Comparison of ENCODE assay signal across 7 mouse cellular contexts in genomic region chr19:47910117-47910618, GRCm38 (mm10). TPM values are rescaled to one million over a fixed set of nuclear protein-coding genes. Genes with fewer than 3 reads are reported as not detected.
DNase-seq lines count a peak whose midpoint lies in the region; ATAC-seq and TF ChIP-seq lines count a peak whose summit lies in the region.

No protein-coding gene starts in this region.

- peaks cover 58% of the 10 kb centered on the region for H3K36me3 ChIP-seq in G1E (replicated peaks)
- H3K36me3 ChIP-seq in hindbrain, embryonic 13.5 days, result no peaks in the 10 kb centered on the region
- H3K36me3 ChIP-seq in midbrain, embryonic 11.5 days (ENCODE audit: control insufficient read depth, insufficient read depth, low read length), result no peaks in the 10 kb centered on the region

- H3K4me3 ChIP-seq in G1E (ENCODE audit: low read depth, low read length), result no peak overlapping the region
- H3K4me3 ChIP-seq in hindbrain, embryonic 13.5 days, result no peak overlapping the region
- 0 out of 2 replicates have a peak overlapping the region, but pooled peaks have one; percentile 17 for H3K4me3 ChIP-seq in midbrain, embryonic 11.5 days (ENCODE audit: low read depth, low read length)

- peaks cover 35% of the 10 kb centered on the region for H3K4me1 ChIP-seq in G1E (ENCODE audit: insufficient read depth, low read depth, low read length)
- peaks cover 32% of the 10 kb centered on the region for H3K4me1 ChIP-seq in hindbrain, embryonic 13.5 days (replicated peaks)
- H3K4me1 ChIP-seq in midbrain, embryonic 11.5 days (ENCODE audit: control insufficient read depth, insufficient read depth, low read length), result peaks cover 14% of the 10 kb centered on the region

- peak overlapping the region; percentile 82 for H3K9ac ChIP-seq in hindbrain, embryonic 13.5 days
- H3K9ac ChIP-seq in midbrain, embryonic 11.5 days (ENCODE audit: low read length), result peak overlapping the region; percentile 63

- WGBS in hindbrain, embryonic 13.5 days, result 42% methylated on average over 4 of the region's 4 CpGs
- 33% methylated on average over 4 of the region's 4 CpGs for WGBS in midbrain, embryonic 11.5 days

- peak overlapping the region; percentile 60 for H3K4me2 ChIP-seq in hindbrain, embryonic 13.5 days
- H3K4me2 ChIP-seq in midbrain, embryonic 11.5 days, result peak overlapping the region; percentile 50

- peaks cover 49% of the 10 kb centered on the region for H3K9me3 ChIP-seq in G1E (replicated peaks)
- H3K9me3 ChIP-seq in hindbrain, embryonic 13.5 days, result no peaks in the 10 kb centered on the region
- H3K9me3 ChIP-seq in midbrain, embryonic 11.5 days (ENCODE audit: control insufficient read depth, low read length), result no peaks in the 10 kb centered on the region

- ATAC-seq in G1E (ENCODE audit: extremely low read depth, insufficient number of reproducible peaks, low FRiP score, poor library complexity, severe bottlenecking), result peak; percentile 6; the same call in 1 of the 2 replicates
- peak; percentile 7; the same call in 1 of the 2 replicates for ATAC-seq in hindbrain, embryonic 13.5 days (ENCODE audit: low FRiP score)
- ATAC-seq in midbrain, embryonic 11.5 days (ENCODE audit: low FRiP score), result peak; percentile 13; the same call in 1 of the 2 replicates

- DNase-seq in CD4-positive helper T cell, adult 2 months (ENCODE audit: low read depth, low spot score), result peak; percentile 87
- DNase-seq in G1E (ENCODE audit: low spot score), result no peak
- DNase-seq in midbrain, embryonic 11.5 days (ENCODE audit: low spot score, missing footprints), result peak; percentile 89
- DNase-seq in right cerebral cortex, postnatal 36 days (ENCODE audit: low spot score in 2 of 2), result no peak
- DNase-seq in layer of hippocampus, postnatal 10 days (ENCODE audit: low spot score in 2 of 2), result no peak
- DNase-seq in adrenal gland, postnatal 4 days (ENCODE audit: low spot score in 2 of 2), result no peak

- no peak for TF ChIP-seq CTCF in G1E (IDR thresholded peaks at IDR 0.05; ENCODE audit: low read depth, low read length)

- no peaks in the 10 kb centered on the region for H3K27me3 ChIP-seq in G1E (ENCODE audit: insufficient read depth, low read length)
- H3K27me3 ChIP-seq in hindbrain, embryonic 13.5 days, result no peaks in the 10 kb centered on the region
- no peaks in the 10 kb centered on the region for H3K27me3 ChIP-seq in midbrain, embryonic 11.5 days (ENCODE audit: control insufficient read depth, insufficient read depth, low read length)

- H3K27ac ChIP-seq in hindbrain, embryonic 13.5 days, result peak overlapping the region; percentile 98
- peak overlapping the region; percentile 87 for H3K27ac ChIP-seq in midbrain, embryonic 11.5 days (ENCODE audit: low read depth, low read length)

RNA-seq across cellular contexts. Expression of gene Cfap43, which starts 8.9 kb away (rescaled TPM):
- not detected in 2 replicates for total RNA-seq in G1E (2014; fragmentation: Nextera tagmentation)
- 0.05 and 0.06 TPM in 2 replicates for total RNA-seq in G1E (2017)
- polyA plus RNA-seq in G1E (2012), result not detected in 2 replicates
- 1.6 and 2.2 TPM in 2 replicates for polyA plus RNA-seq in hindbrain, embryonic 13.5 days (2015; fragmentation: Nextera tagmentation; extraction: Ambion mirVana)
- 0.05 and 0.07 TPM in 2 replicates for polyA plus RNA-seq in midbrain, embryonic 11.5 days (2014; fragmentation: Nextera tagmentation; extraction: Ambion mirVana)
- total RNA-seq in layer of hippocampus, postnatal 10 days (2021), result 1 to 10 TPM; 2.1 to 4.0 TPM
- under 1 TPM; 0.22 to 0.31 TPM for total RNA-seq in adrenal gland, postnatal 4 days (2021)

RNA-seq across cellular contexts. Expression of gene Itprip, which starts 8.9 kb away (rescaled TPM):
- total RNA-seq in G1E (2014; fragmentation: Nextera tagmentation) (1.5 and 3.4 TPM in 2 replicates), G1E (2017) (3.4 and 3.5 TPM in 2 replicates)
- 2.4 and 3.5 TPM in 2 replicates for polyA plus RNA-seq in G1E (2012)
- 6.9 and 7.8 TPM in 2 replicates for polyA plus RNA-seq in hindbrain, embryonic 13.5 days (2015; fragmentation: Nextera tagmentation; extraction: Ambion mirVana)
- polyA plus RNA-seq in midbrain, embryonic 11.5 days (2014; fragmentation: Nextera tagmentation; extraction: Ambion mirVana), result 11.8 and 13.2 TPM in 2 replicates
- total RNA-seq in layer of hippocampus, postnatal 10 days (2021), result 1 to 10 TPM; 2.5 to 2.6 TPM
- 10 to 100 TPM; 19.2 to 20.4 TPM for total RNA-seq in adrenal gland, postnatal 4 days (2021)

RNA-seq across cellular contexts. Expression of gene Cfap58, which starts 27.3 kb away (rescaled TPM):
- total RNA-seq in G1E (2014; fragmentation: Nextera tagmentation), result not detected in 2 replicates
- not detected in 2 replicates for total RNA-seq in G1E (2017)
- not detected in 2 replicates for polyA plus RNA-seq in G1E (2012)
- polyA plus RNA-seq in hindbrain, embryonic 13.5 days (2015; fragmentation: Nextera tagmentation; extraction: Ambion mirVana), result 0.78 and 1.3 TPM in 2 replicates
- polyA plus RNA-seq in midbrain, embryonic 11.5 days (2014; fragmentation: Nextera tagmentation; extraction: Ambion mirVana), result 0.14 and 0.20 TPM in 2 replicates
- under 1 TPM; 0.60 to 0.98 TPM for total RNA-seq in layer of hippocampus, postnatal 10 days (2021)
- total RNA-seq in adrenal gland, postnatal 4 days (2021), result under 1 TPM; 0.08 to 0.14 TPM

RNA-seq across cellular contexts. Expression of gene Gsto2, which starts 44.8 kb away (rescaled TPM):
- total RNA-seq in G1E (2014; fragmentation: Nextera tagmentation) (2.6 and 4.7 TPM in 2 replicates), G1E (2017) (0.58 and 0.76 TPM in 2 replicates)
- polyA plus RNA-seq in G1E (2012), result 0.11 TPM in 1 of 2 replicates, not detected in the other
- 1.1 and 1.8 TPM in 2 replicates for polyA plus RNA-seq in hindbrain, embryonic 13.5 days (2015; fragmentation: Nextera tagmentation; extraction: Ambion mirVana)
- polyA plus RNA-seq in midbrain, embryonic 11.5 days (2014; fragmentation: Nextera tagmentation; extraction: Ambion mirVana), result 1.4 and 1.8 TPM in 2 replicates
- 1 to 10 TPM; 1.3 to 1.4 TPM for total RNA-seq in layer of hippocampus, postnatal 10 days (2021)
- total RNA-seq in adrenal gland, postnatal 4 days (2021), result 1 to 10 TPM; 1.0 to 2.5 TPM

RNA-seq across cellular contexts. Expression of gene Gsto1, which starts 55.4 kb away (rescaled TPM):
- total RNA-seq in G1E (2014; fragmentation: Nextera tagmentation) (33.8 and 39.2 TPM in 2 replicates), G1E (2017) (29.1 and 35.0 TPM in 2 replicates)
- 45.1 and 62.6 TPM in 2 replicates for polyA plus RNA-seq in G1E (2012)
- 117 and 118 TPM in 2 replicates for polyA plus RNA-seq in hindbrain, embryonic 13.5 days (2015; fragmentation: Nextera tagmentation; extraction: Ambion mirVana)
- 78.9 and 81.1 TPM in 2 replicates for polyA plus RNA-seq in midbrain, embryonic 11.5 days (2014; fragmentation: Nextera tagmentation; extraction: Ambion mirVana)
- total RNA-seq in layer of hippocampus, postnatal 10 days (2021), result 10 to 100 TPM; 72.4 to 74.9 TPM
- 100 to 1,000 TPM; 121 to 129 TPM for total RNA-seq in adrenal gland, postnatal 4 days (2021)

Comparison
In these comparisons a context has a peak if more than half of its experiments do, and no peak if none do; other contexts are left out.
1. DNase-seq: peak in CD4-positive helper T cell, adult 2 months (single experiment) and midbrain, embryonic 11.5 days (single experiment); none in G1E (single experiment), right cerebral cortex, postnatal 36 days (0 of 2), layer of hippocampus, postnatal 10 days (0 of 2) and adrenal gland, postnatal 4 days (0 of 2).
2. RNA of gene Itprip, which starts 8.9 kb away (total RNA-seq): 19.2 to 20.4 TPM in adrenal gland, postnatal 4 days; 1.5 to 3.5 TPM in G1E and 2.5 to 2.6 TPM in layer of hippocampus, postnatal 10 days; every median in the first group is over 4 times any median in the second.
3. Peak in every context shown above with its lines, with median percentiles within 50 percentile points of each other: ATAC-seq.